Mouse (Mus musculus): ENCODE measurements around the gene Ccnl2.

The Ccnl2 gene

DNA sequence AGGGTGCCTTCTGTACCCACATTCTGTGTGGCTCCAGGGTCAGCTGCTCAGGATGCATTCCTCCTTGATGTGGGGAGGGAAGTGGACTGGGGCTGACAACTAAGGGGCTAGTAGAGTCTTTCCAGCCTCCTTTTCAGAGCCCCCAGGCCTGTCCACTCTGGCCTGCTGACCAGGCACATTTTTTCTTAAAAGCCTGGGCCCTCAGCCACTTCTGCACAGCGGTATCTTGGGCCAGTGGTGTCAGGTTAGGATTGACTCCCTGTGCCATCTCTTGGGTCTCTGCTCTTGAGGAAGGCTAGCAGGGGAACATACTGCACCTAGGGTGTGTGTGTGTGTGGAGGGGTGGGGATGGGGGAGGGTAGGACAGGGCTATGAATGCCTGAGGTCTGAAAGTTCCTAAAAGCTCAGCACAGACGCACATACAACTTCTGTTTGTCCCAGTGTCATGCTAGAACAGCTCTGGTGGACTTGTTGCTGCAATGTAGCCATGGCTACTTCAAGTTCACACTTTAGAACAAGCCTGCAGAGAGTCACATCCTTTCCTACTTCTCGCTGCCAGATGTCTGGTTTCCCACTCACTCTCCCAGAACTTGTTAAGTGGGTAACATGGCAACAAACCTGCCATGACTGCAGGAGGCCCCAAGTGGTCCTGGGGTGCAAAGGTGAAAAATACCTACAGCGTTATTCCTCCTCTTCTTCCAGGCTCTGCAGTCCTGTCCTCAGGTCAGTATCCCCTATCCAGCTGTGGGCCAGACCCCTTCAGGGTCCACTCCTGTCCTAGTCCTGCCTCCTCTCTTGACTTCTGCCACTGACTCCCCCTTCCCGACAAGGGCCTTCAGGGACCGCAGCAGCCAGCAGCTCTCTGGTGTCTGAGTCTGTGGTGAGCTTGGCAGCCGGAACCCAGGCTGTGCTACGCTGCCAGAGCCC is 28.1 kb downstream of the Ccnl2 start:
- DNase-seq: peak in 1 of 2 experiments; percentile 2

DNA sequence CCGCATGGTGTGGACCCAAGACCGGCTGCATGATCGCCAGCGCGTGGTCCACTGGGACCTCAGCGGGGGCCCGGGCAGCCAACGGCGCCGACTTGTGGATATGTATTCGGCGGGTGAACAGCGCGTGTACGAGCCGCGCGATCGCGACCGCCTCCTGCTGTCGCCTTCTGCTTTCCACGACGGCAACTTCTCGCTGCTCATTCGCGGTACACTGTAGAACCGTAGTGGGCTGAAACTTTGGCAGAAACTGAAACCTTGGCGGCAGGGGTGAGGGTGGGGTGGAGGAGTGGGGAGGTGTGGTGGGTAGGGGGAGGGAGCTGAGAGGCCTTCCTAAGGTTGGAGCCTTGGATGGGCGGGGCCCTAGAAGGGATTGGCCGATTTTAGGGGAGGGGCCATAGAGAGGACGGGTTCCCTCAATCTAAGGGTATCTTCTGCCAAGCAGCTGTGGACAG is 28.7 kb downstream of the Ccnl2 start:
- DNase-seq: peak; percentile 64 to 67

- peak; percentile 10 to 17 for DNase-seq
Observed at GRCm38 (mm10) chr4:155841651-155842270, 29.5 kb downstream of the Ccnl2 start.

GRCm38 (mm10) chr4:155843231-155843630 is 30.9 kb downstream of the Ccnl2 start:
- peak in 1 of 2 experiments; percentile 2 for DNase-seq

GRCm38 (mm10) chr4:155846871-155847578 is 34.7 kb downstream of the Ccnl2 start, which contains the start of gene Dvl1:
TSS of gene Dvl1 (plus strand) at chr4:155847402.
- DNase-seq: peak; percentile 89 to 97

- DNase-seq: no peak
Observed at GRCm38 (mm10) chr4:155847591-155848352, 35.5 kb downstream of the Ccnl2 start.

- DNase-seq: no peak
Observed at GRCm38 (mm10) chr4:155848434-155849095, 36.3 kb downstream of the Ccnl2 start.

DNA sequence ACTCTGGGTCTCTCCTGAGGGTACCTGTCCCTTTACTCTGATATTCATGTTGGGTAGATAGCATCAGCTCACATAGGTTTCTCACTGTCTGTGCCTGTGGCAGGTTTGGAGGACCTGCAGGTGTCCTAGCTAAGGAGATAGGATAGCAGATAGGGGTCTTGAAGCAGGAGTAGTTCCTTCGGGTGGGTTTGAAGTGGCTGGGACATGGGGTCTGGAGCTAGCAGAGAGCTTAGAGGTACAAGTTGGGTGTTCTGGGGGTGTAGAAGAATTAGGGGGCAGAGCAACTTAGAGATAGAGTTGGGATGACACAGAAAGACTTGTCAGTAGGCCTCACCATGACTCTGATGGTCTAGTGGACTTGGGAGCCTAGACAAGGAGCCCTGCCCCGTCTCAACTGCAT is 37.1 kb downstream of the Ccnl2 start:
- DNase-seq: no peak

DNA sequence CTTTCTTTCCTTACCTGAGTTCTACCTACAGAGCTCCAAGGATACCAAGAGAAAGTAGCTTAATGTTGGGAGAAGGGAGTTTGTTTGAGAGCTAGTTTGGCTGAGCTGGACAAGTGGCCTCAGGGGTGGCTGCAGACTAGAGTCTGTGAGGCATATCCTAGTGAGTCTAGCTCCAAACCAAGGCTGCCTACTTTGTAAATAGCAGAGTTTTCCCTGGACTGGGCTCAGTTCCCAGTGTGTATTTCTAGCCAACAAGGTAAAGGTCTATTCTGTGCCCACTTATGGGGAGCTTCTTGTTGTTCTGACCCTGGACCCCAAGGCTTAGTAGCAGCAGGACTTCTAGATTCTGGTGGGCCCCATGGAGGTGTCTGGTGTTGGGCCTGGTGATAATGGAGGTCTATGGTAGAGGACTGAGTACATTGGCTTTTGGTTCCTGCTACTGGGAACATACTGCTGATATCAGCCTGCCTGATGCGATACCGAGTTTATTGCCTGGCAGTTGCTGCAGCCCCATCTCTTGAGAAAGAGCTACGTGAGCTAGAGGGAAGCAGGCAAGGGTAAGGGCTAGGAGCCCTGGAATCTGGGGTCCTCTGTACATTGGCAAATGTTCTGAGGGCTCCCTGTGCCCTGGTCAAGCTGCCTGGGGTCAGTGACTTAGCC is 37.6 kb downstream of the Ccnl2 start:
- no peak for DNase-seq

DNA sequence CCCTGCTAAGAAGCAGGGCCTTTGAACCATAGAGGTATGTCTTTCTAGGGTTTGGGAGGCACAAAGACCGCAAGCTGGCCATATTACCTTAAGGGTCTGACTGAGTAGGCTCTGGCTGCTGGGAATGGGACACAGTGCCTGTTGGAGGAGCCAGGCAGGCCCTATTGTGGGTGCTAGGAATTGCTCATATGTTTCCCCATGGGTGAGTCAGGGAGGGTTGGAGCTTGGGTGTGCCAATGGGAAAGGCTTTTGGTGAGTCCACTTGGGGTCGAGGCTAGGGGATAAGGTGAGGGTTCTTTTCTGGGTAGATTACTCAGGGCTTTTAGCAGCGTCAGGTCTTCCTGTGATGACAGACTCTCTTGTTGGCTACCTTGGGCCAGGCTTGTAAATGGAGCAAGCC is 39.1 kb downstream of the Ccnl2 start:
- no peak for DNase-seq

- no peak for DNase-seq
Observed at GRCm38 (mm10) chr4:155851951-155852411, 39.7 kb downstream of the Ccnl2 start.

DNA sequence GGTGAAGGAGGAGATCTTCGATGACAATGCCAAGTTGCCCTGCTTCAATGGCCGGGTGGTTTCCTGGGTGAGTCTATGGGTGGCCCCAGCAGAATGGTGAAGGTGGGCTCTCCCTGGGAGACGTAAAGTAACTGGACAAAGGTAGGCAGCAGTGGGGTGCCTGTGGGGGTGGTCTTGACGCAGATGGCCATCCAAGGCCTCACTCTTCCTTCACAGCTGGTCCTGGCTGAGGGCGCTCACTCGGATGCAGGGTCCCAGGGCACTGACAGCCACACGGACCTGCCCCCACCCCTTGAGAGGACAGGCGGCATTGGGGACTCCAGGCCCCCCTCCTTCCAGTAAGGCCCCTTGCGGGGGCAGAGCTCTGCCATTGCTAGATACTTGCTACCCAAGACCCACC is 41.1 kb downstream of the Ccnl2 start:
- DNase-seq: no peak

GRCm38 (mm10) chr4:155854991-155855390 is 42.7 kb downstream of the Ccnl2 start:
- DNase-seq: no peak

DNA sequence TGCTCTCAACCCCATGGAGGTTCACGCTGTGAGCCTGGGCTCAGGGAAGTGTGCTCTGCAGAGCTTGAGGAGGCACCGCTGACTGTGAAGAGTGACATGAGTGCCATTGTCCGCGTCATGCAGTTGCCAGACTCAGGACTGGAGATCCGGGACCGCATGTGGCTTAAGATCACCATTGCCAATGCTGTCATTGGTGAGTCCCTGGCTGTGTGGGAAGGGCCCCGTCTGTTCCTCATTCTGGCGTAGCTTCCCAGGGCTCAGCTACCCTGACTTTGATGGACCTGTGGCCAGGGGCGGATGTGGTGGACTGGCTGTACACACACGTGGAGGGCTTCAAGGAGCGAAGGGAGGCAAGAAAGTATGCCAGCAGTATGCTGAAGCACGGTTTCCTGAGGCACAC is 43.8 kb downstream of the Ccnl2 start:
- no peak for DNase-seq

DNA sequence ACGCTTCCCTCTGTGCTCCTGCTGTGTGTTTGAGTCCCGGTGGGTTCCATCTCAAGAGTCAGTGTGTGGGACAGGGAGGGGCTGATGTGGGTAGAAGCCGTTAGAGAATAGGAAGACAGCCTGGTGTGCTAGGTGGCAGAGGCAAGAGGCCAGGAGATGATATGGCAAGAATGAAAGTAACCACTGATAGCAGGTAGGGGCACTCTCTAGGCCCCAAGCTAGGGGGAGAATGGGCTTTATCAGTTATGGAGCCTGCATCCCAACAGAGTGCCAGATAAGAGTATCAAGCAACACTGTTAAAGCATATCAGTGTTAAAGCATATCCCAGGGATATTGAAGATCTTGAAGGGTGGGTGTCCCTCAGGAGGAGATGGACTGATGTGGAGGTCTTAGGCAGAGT is 44.6 kb downstream of the Ccnl2 start:
- no peak for DNase-seq

GRCm38 (mm10) chr4:155859318-155859717 is 47.0 kb downstream of the Ccnl2 start:
- DNase-seq: no peak

DNA sequence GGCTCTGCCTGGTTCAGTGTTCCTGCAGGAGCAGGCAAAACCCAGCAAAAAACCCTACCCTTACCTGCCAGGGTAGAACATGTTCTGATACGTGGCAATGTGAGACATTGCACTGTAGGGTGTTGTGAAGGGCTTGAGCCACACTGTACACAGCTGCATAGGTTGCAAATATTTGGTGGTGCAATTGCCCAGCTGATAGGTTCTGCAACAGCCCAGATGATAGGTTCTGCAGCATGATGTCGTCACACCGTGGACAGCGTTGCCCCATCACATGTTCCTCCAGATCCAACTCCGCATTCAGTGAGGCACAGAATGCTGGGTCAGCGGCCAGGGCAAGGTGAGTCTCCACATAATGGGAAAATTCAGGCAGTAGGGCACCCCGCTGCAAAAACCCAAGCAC is 49.5 kb downstream of the Ccnl2 start:
- DNase-seq: no peak

GRCm38 (mm10) chr4:155863001-155863400 is 50.7 kb downstream of the Ccnl2 start, which contains the start of gene Tas1r3:
TSS of gene Tas1r3 (minus strand) at chr4:155863362.
- DNase-seq: no peak

GRCm38 (mm10) chr4:155868614-155869298 is 56.5 kb downstream of the Ccnl2 start:
- DNase-seq: no peak

DNA sequence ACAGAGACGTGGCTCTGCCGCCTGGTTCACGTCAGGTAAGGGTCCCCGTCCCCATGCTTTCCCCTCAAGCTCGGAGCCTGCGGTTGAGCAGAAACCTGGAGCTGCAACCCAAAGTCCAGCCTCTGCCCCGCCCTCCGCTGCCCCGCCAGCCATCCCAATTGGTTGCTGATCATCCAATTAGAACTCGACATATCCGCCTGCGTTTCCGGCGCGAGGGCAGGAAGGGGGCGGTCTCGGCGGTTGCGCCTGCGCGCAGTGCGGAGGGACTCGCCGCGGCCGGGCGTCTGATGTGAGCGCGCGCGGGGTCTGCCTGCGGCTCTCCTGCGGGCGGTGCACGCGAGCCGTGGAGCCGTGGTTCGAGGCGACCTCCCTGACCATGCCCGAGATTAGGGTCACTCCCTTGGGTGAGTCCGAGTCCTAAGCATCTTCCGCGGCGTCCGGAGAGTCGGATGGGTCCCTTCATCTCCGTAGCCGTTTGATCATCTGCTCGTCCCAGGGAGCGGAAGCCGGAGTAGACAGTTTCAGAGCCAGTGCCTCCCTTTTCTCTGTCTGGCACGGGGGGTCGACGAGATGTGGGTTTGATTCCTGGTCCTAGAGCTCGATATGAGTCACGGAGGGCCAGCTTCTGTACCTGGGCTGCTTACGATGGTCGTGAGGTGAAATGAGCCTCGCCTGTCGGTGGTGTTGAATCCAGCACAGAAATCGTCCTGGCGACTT is 57.2 kb downstream of the Ccnl2 start, which contains the start of the genes Cptp and Ints11:
Gene Cptp (minus strand): TSS at position 124 of the 717 bp plus-strand sequence.
Gene Ints11 (plus strand): TSS at position 230 of the 717 bp plus-strand sequence.
- DNase-seq: peak; percentile 93 to 94

Data from spleen, adult 18-20 months (tissue).